ENCODE assay signal across 8 mouse cellular contexts in genomic region chr3:41741601-41742277, GRCm38 (mm10). TPM values are rescaled to one million over a fixed set of nuclear protein-coding genes. Genes with fewer than 3 reads are reported as not detected.
A peak's percentile ranks its signal among the peaks of the same experiment; 100 is the strongest.
DNase-seq lines count a peak whose midpoint lies in the region; ATAC-seq and TF ChIP-seq lines count a peak whose summit lies in the region.

No protein-coding gene starts in this region.

- peak; percentile 15 for DNase-seq in lung, adult 2 months
- no peak for DNase-seq in lung, postnatal 25 days (ENCODE audit: low spot score)
- DNase-seq in MEL-GATA-1-ER (ENCODE audit: extremely low read depth, low read depth): peak; percentile 31
- DNase-seq in embryonic facial prominence, embryonic 11.5 days (ENCODE audit: low spot score): peak; percentile 48
- peak; percentile 13 for DNase-seq in left cerebral cortex, adult 11 months (ENCODE audit: low spot score)

- peak overlapping the region; percentile 89 for H3K9ac ChIP-seq in embryonic facial prominence, embryonic 11.5 days (replicated peaks; ENCODE audit: low read length)
- H3K9ac ChIP-seq in hindbrain, embryonic 12.5 days: peak overlapping the region; percentile 89
- H3K9ac ChIP-seq in midbrain, embryonic 13.5 days (replicated peaks): peak overlapping the region; percentile 80

- H3K36me3 ChIP-seq in embryonic facial prominence, embryonic 11.5 days (replicated peaks; ENCODE audit: control insufficient read depth, insufficient read depth, low read depth, low read length): no peaks in the 10 kb centered on the region
- no peaks in the 10 kb centered on the region for H3K36me3 ChIP-seq in hindbrain, embryonic 12.5 days
- H3K36me3 ChIP-seq in midbrain, embryonic 13.5 days: no peaks in the 10 kb centered on the region

- peak overlapping the region; percentile 95 for H3K27ac ChIP-seq in embryonic facial prominence, embryonic 11.5 days (replicated peaks; ENCODE audit: low read depth, low read length)
- H3K27ac ChIP-seq in hindbrain, embryonic 12.5 days: peak overlapping the region; percentile 96
- H3K27ac ChIP-seq in midbrain, embryonic 13.5 days: peak overlapping the region; percentile 97

- TF ChIP-seq CTCF in lung, adult 2 months (IDR thresholded peaks at IDR 0.05; ENCODE audit: insufficient read depth, low read length): no peak

- TF ChIP-seq POLR2A in lung, adult 2 months (IDR thresholded peaks at IDR 0.05; ENCODE audit: borderline replicate concordance, extremely low read depth, low read depth, low read length): no peak

- no peaks in the 10 kb centered on the region for H3K27me3 ChIP-seq in embryonic facial prominence, embryonic 11.5 days (ENCODE audit: control insufficient read depth, insufficient read depth, low read length)
- H3K27me3 ChIP-seq in hindbrain, embryonic 12.5 days: no peaks in the 10 kb centered on the region
- H3K27me3 ChIP-seq in midbrain, embryonic 13.5 days: no peaks in the 10 kb centered on the region

- peaks cover 2% of the 10 kb centered on the region for H3K4me1 ChIP-seq in lung, adult 2 months (ENCODE audit: control insufficient read depth, insufficient read depth, low read length)
- no peaks in the 10 kb centered on the region for H3K4me1 ChIP-seq in embryonic facial prominence, embryonic 11.5 days (ENCODE audit: control insufficient read depth, insufficient read depth, low read length)
- peaks cover 13% of the 10 kb centered on the region for H3K4me1 ChIP-seq in hindbrain, embryonic 12.5 days
- peaks cover 22% of the 10 kb centered on the region for H3K4me1 ChIP-seq in midbrain, embryonic 13.5 days (replicated peaks)

- no peak; the same call in 1 of the 2 replicates for ATAC-seq in embryonic facial prominence, embryonic 11.5 days (replicated peaks; ENCODE audit: insufficient number of reproducible peaks, low FRiP score, low TSS enrichment, low read depth)
- ATAC-seq in hindbrain, embryonic 12.5 days (ENCODE audit: low FRiP score): no peak; the same call in 1 of the 2 replicates
- ATAC-seq in midbrain, embryonic 13.5 days: no peak; the same call in 1 of the 2 replicates
- no peak for ATAC-seq in granulocyte monocyte progenitor cell, adult 5-6 weeks (replicated peaks; ENCODE audit: poor library complexity, severe bottlenecking)

- WGBS in lung, adult 2 months: under 1% methylated on average over 39 of the region's 39 CpGs
- WGBS in embryonic facial prominence, embryonic 11.5 days: under 1% methylated on average over 39 of the region's 39 CpGs
- WGBS in hindbrain, embryonic 12.5 days: under 1% methylated on average over 39 of the region's 39 CpGs
- under 1% methylated on average over 39 of the region's 39 CpGs for WGBS in midbrain, embryonic 13.5 days

- H3K9me3 ChIP-seq in embryonic facial prominence, embryonic 11.5 days (replicated peaks; ENCODE audit: control insufficient read depth, low read length): no peaks in the 10 kb centered on the region
- H3K9me3 ChIP-seq in hindbrain, embryonic 12.5 days (replicated peaks): no peaks in the 10 kb centered on the region
- H3K9me3 ChIP-seq in midbrain, embryonic 13.5 days: no peaks in the 10 kb centered on the region

- peak overlapping the region; percentile 87 for H3K4me3 ChIP-seq in lung, adult 2 months (replicated peaks; ENCODE audit: extremely low read depth, low read depth, low read length)
- H3K4me3 ChIP-seq in embryonic facial prominence, embryonic 11.5 days (ENCODE audit: low read depth, low read length): peak overlapping the region; percentile 75
- peak overlapping the region; percentile 88 for H3K4me3 ChIP-seq in hindbrain, embryonic 12.5 days
- peak overlapping the region; percentile 79 for H3K4me3 ChIP-seq in midbrain, embryonic 13.5 days (replicated peaks)

- H3K4me2 ChIP-seq in embryonic facial prominence, embryonic 11.5 days (ENCODE audit: low read depth, low read length): peak overlapping the region; percentile 71
- H3K4me2 ChIP-seq in hindbrain, embryonic 12.5 days (replicated peaks): peak overlapping the region; percentile 69
- H3K4me2 ChIP-seq in midbrain, embryonic 13.5 days (replicated peaks): peak overlapping the region; percentile 78

RNA-seq across cellular contexts. Expression of gene Sclt1, which starts 0.6 kb away (rescaled TPM):
- polyA plus RNA-seq in lung, adult 2 months (2012; rRNA removed): 4.7 and 7.3 TPM in 2 replicates
- polyA plus RNA-seq in embryonic facial prominence, embryonic 11.5 days (2014; fragmentation: Nextera tagmentation; extraction: Ambion mirVana): 26.0 and 28.4 TPM in 2 replicates
- 30.5 and 30.6 TPM in 2 replicates for polyA plus RNA-seq in hindbrain, embryonic 12.5 days (2016; fragmentation: Nextera tagmentation; extraction: Ambion mirVana)
- polyA plus RNA-seq in midbrain, embryonic 13.5 days (2015; fragmentation: Nextera tagmentation; extraction: Ambion mirVana): 21.1 and 23.9 TPM in 2 replicates
- 28.4 and 32.5 TPM in 2 replicates for total RNA-seq in granulocyte monocyte progenitor cell, adult 5-6 weeks (2014; fragmentation: Nextera tagmentation)
- 26.4 and 35.8 TPM in 2 replicates for total RNA-seq in granulocyte monocyte progenitor cell, adult 5-6 weeks (2017)

RNA-seq across cellular contexts. Expression of gene D3Ertd751e, which starts 0.7 kb away (rescaled TPM):
- 0.80 and 1.7 TPM in 2 replicates for polyA plus RNA-seq in lung, adult 2 months (2012; rRNA removed)
- polyA plus RNA-seq in embryonic facial prominence, embryonic 11.5 days (2014; fragmentation: Nextera tagmentation; extraction: Ambion mirVana): 14.9 and 17.5 TPM in 2 replicates
- 20.8 and 20.9 TPM in 2 replicates for polyA plus RNA-seq in hindbrain, embryonic 12.5 days (2016; fragmentation: Nextera tagmentation; extraction: Ambion mirVana)
- 15.1 and 17.8 TPM in 2 replicates for polyA plus RNA-seq in midbrain, embryonic 13.5 days (2015; fragmentation: Nextera tagmentation; extraction: Ambion mirVana)
- total RNA-seq in granulocyte monocyte progenitor cell, adult 5-6 weeks (2014; fragmentation: Nextera tagmentation): 14.1 and 20.2 TPM in 2 replicates
- 12.3 and 21.7 TPM in 2 replicates for total RNA-seq in granulocyte monocyte progenitor cell, adult 5-6 weeks (2017)
